Mouse (Mus musculus) midbrain, embryonic 15.5 days (tissue): ENCODE results near the gene Rorc. TPM values are rescaled to one million over a fixed set of nuclear protein-coding genes. Genes with fewer than 3 reads are reported as not detected.

Source experiments
- ATAC-seq: fragments of 200-750 bp; cut with Nextera tagmentation; replicated peaks from 2 replicates; pipeline ENCODE4 v1.8.0; 2017; ENCODE audit warnings: moderate TSS enrichment
- H3K27ac ChIP-seq: fragments of 300-500 bp; sonication (generic); 2 replicates; pipeline ENCODE4 v1.5.1; 2015; ENCODE audit warnings: mild to moderate bottlenecking, inconsistent platforms
- H3K27me3 ChIP-seq: fragments of 300-500 bp; sonication (generic); replicated peaks from 2 replicates; pipeline ENCODE4 v1.6.1; 2015; ENCODE audit warnings: inconsistent platforms
- H3K36me3 ChIP-seq: fragments of 300-500 bp; sonication (generic); replicated peaks from 2 replicates; pipeline ENCODE4 v1.6.1; 2015; ENCODE audit warnings: inconsistent platforms
- H3K4me1 ChIP-seq: fragments of 300-500 bp; sonication (generic); 2 replicates; pipeline ENCODE4 v1.6.1; 2015; ENCODE audit warnings: inconsistent platforms
- H3K4me2 ChIP-seq: fragments of 300-500 bp; sonication (generic); 2 replicates; pipeline ENCODE4 v1.6.1; 2015; ENCODE audit warnings: inconsistent platforms, mild to moderate bottlenecking, moderate library complexity
- H3K4me3 ChIP-seq: fragments of 300-500 bp; sonication (generic); 2 replicates; pipeline ENCODE4 v1.5.1; 2015; ENCODE audit warnings: mild to moderate bottlenecking, inconsistent platforms
- H3K9ac ChIP-seq: fragments of 300-500 bp; sonication (generic); 2 replicates; pipeline ENCODE4 v1.6.1; 2015; ENCODE audit warnings: mild to moderate bottlenecking, inconsistent platforms
- H3K9me3 ChIP-seq: fragments of 300-500 bp; sonication (generic); 2 replicates; pipeline ENCODE4 v1.6.1; 2016; ENCODE audit warnings: inconsistent platforms
- WGBS: fragments of 180-500 bp; shearing (Covaris S2); methylation state at CpG from one replicate; pipeline ENCODE4 v1.1.7; 2015; ENCODE audit warnings: mixed read lengths; 5-methylcytosine and 5-hydroxymethylcytosine counted together
- polyA plus RNA-seq: library from polyadenylated mRNA; unstranded; fragments of >200 nt; fragmentation: Nextera tagmentation; extraction: Ambion mirVana; gene quantifications from 2 replicates; pipeline ENCODE4 v1.2.1, GENCODE M21; 2015

The Rorc gene
- 0.23 and 0.39 TPM in 2 replicates for polyA plus RNA-seq

GRCm38 (mm10) chr3:94372641-94373040 is at the start of gene Rorc:
Gene Rorc, plus strand, starts transcription at chr3:94372794.
- H3K4me1 ChIP-seq = peaks cover 22% of the 10 kb centered on the region
- no peaks in the 10 kb centered on the region for H3K27me3 ChIP-seq
- peak within 1 kb of the TSS; percentile 42 for H3K4me2 ChIP-seq
- ATAC-seq = no peak
- H3K9me3 ChIP-seq = no peaks in the 10 kb centered on the region
- H3K4me3 ChIP-seq = 0 out of 2 replicates have a peak within 1 kb of the TSS, but pooled peaks have one; percentile 7
- no peak within 1 kb of the TSS for H3K9ac ChIP-seq
- H3K27ac ChIP-seq = no peak within 1 kb of the TSS
- H3K36me3 ChIP-seq = no peaks in the 10 kb centered on the region
- WGBS = 14% methylated on average over 5 of the region's 5 CpGs

GRCm38 (mm10) chr3:94328681-94329080 is 43.9 kb upstream of the Rorc start:
- no peaks in the 10 kb centered on the region for H3K9me3 ChIP-seq
- no peaks in the 10 kb centered on the region for H3K27me3 ChIP-seq
- H3K9ac ChIP-seq = no peak overlapping the region
- 71% methylated on average over 3 of the region's 3 CpGs for WGBS
- no peak for ATAC-seq
- no peak overlapping the region for H3K27ac ChIP-seq
- peaks cover 19% of the 10 kb centered on the region for H3K36me3 ChIP-seq
- no peak overlapping the region for H3K4me3 ChIP-seq
- no peak overlapping the region for H3K4me2 ChIP-seq
- no peaks in the 10 kb centered on the region for H3K4me1 ChIP-seq

- Histone ChIP-seq H3K27me3 (no peaks in the 10 kb centered on the region), H3K4me2 (no peak overlapping the region), H3K9ac (no peak overlapping the region), H3K36me3 (peaks cover 8% of the 10 kb centered on the region; the same call in 1 of the 2 replicates), H3K27ac (no peak overlapping the region), H3K4me3 (no peak overlapping the region), H3K4me1 (no peaks in the 10 kb centered on the region), H3K9me3 (no peaks in the 10 kb centered on the region)
- no peak for ATAC-seq
- 88% methylated on average over 4 of the region's 4 CpGs for WGBS
Observed at GRCm38 (mm10) chr3:94334442-94334841, 38.2 kb upstream of the Rorc start.

GRCm38 (mm10) chr3:94338522-94338921 is 34.1 kb upstream of the Rorc start:
- H3K4me3 ChIP-seq = no peak overlapping the region
- H3K4me1 ChIP-seq = peaks cover 3% of the 10 kb centered on the region; the same call in 1 of the 2 replicates
- no peak overlapping the region for H3K27ac ChIP-seq
- no peak for ATAC-seq
- H3K36me3 ChIP-seq = no peaks in the 10 kb centered on the region
- H3K9me3 ChIP-seq = no peaks in the 10 kb centered on the region
- H3K4me2 ChIP-seq = no peak overlapping the region
- 89% methylated on average over 3 of the region's 3 CpGs for whole genome bisulfite sequencing
- no peaks in the 10 kb centered on the region for H3K27me3 ChIP-seq
- H3K9ac ChIP-seq = no peak overlapping the region

GRCm38 (mm10) chr3:94341959-94342422 is 30.6 kb upstream of the Rorc start, which contains the start of gene Them5:
Gene Them5, plus strand, starts transcription at chr3:94342099.
- ATAC-seq = 0 out of 2 replicates have a peak, but pooled peaks have one; percentile 20
- no peaks in the 10 kb centered on the region for H3K27me3 ChIP-seq
- no peaks in the 10 kb centered on the region for H3K9me3 ChIP-seq
- 0 out of 2 replicates have a peak within 1 kb of the TSS, but pooled peaks have one; percentile 9 for H3K27ac ChIP-seq
- 58% methylated on average over 3 of the region's 3 CpGs for WGBS
- H3K9ac ChIP-seq = no peak within 1 kb of the TSS
- H3K4me2 ChIP-seq = no peak within 1 kb of the TSS
- H3K4me1 ChIP-seq = peaks cover 3% of the 10 kb centered on the region; the same call in 1 of the 2 replicates
- no peak within 1 kb of the TSS for H3K4me3 ChIP-seq
- no peaks in the 10 kb centered on the region for H3K36me3 ChIP-seq

GRCm38 (mm10) chr3:94342552-94342951 is 30.0 kb upstream of the Rorc start:
- 35% methylated on average over 1 of the region's 1 CpGs for WGBS

GRCm38 (mm10) chr3:94344182-94344581 is 28.4 kb upstream of the Rorc start:
- peaks cover 3% of the 10 kb centered on the region; the same call in 1 of the 2 replicates for H3K4me1 ChIP-seq
- H3K9ac ChIP-seq = no peak overlapping the region
- H3K27me3 ChIP-seq = no peaks in the 10 kb centered on the region
- WGBS = 95% methylated on average over 2 of the region's 2 CpGs
- no peak overlapping the region for H3K4me2 ChIP-seq
- no peak overlapping the region for H3K27ac ChIP-seq
- H3K4me3 ChIP-seq = no peak overlapping the region
- H3K9me3 ChIP-seq = no peaks in the 10 kb centered on the region
- ATAC-seq = no peak
- no peaks in the 10 kb centered on the region for H3K36me3 ChIP-seq

More at GRCm38 (mm10) chr3:94342552-94342951, 30.0 kb upstream of the Rorc start:
- ATAC-seq = peak; percentile 62; the same call in 1 of the 2 replicates
- no peak overlapping the region for H3K9ac ChIP-seq
- H3K4me1 ChIP-seq = peaks cover 3% of the 10 kb centered on the region; the same call in 1 of the 2 replicates
- no peaks in the 10 kb centered on the region for H3K9me3 ChIP-seq
- H3K27ac ChIP-seq = no peak overlapping the region
- no peak overlapping the region for H3K4me3 ChIP-seq
- no peaks in the 10 kb centered on the region for H3K27me3 ChIP-seq
- H3K4me2 ChIP-seq = no peak overlapping the region
- H3K36me3 ChIP-seq = no peaks in the 10 kb centered on the region

- WGBS = 59% methylated on average over 3 of the region's 3 CpGs
- no peak overlapping the region for H3K4me2 ChIP-seq
- no peak overlapping the region for H3K9ac ChIP-seq
- H3K27me3 ChIP-seq = no peaks in the 10 kb centered on the region
- H3K4me1 ChIP-seq = peaks cover 3% of the 10 kb centered on the region; the same call in 1 of the 2 replicates
- H3K36me3 ChIP-seq = no peaks in the 10 kb centered on the region
- no peak for ATAC-seq
- no peaks in the 10 kb centered on the region for H3K9me3 ChIP-seq
- no peak overlapping the region for H3K4me3 ChIP-seq
- H3K27ac ChIP-seq = no peak overlapping the region
Observed at GRCm38 (mm10) chr3:94344897-94345296, 27.7 kb upstream of the Rorc start.

- no peak for ATAC-seq
- no peak overlapping the region for H3K9ac ChIP-seq
- H3K27ac ChIP-seq = no peak overlapping the region
- no peaks in the 10 kb centered on the region for H3K27me3 ChIP-seq
- no peaks in the 10 kb centered on the region for H3K9me3 ChIP-seq
- no peak overlapping the region for H3K4me3 ChIP-seq
- H3K4me2 ChIP-seq = no peak overlapping the region
- 85% methylated on average over 2 of the region's 2 CpGs for WGBS
- no peaks in the 10 kb centered on the region for H3K36me3 ChIP-seq
- H3K4me1 ChIP-seq = no peaks in the 10 kb centered on the region
Observed at GRCm38 (mm10) chr3:94348146-94348545, 24.4 kb upstream of the Rorc start.

GRCm38 (mm10) chr3:94360812-94361211 is 11.8 kb upstream of the Rorc start:
- WGBS = 3% methylated on average over 1 of the region's 1 CpGs
- H3K36me3 ChIP-seq = no peaks in the 10 kb centered on the region
- peaks cover 12% of the 10 kb centered on the region; the same call in 1 of the 2 replicates for H3K4me1 ChIP-seq
- no peak overlapping the region for H3K4me3 ChIP-seq
- no peak overlapping the region for H3K27ac ChIP-seq
- H3K9ac ChIP-seq = no peak overlapping the region
- H3K4me2 ChIP-seq = no peak overlapping the region
- H3K9me3 ChIP-seq = no peaks in the 10 kb centered on the region
- 0 out of 2 replicates have a peak, but pooled peaks cover 3% of the 10 kb centered on the region for H3K27me3 ChIP-seq
- no peak for ATAC-seq

GRCm38 (mm10) chr3:94362138-94362537 is 10.5 kb upstream of the Rorc start, which contains the start of gene C2cd4d:
Gene C2cd4d, plus strand, starts transcription at chr3:94362438.
- no peaks in the 10 kb centered on the region for H3K9me3 ChIP-seq
- H3K36me3 ChIP-seq = no peaks in the 10 kb centered on the region
- H3K4me2 ChIP-seq = peak within 1 kb of the TSS; percentile 91
- H3K4me1 ChIP-seq = peaks cover 12% of the 10 kb centered on the region; the same call in 1 of the 2 replicates
- H3K27ac ChIP-seq = 0 out of 2 replicates have a peak within 1 kb of the TSS, but pooled peaks have one; percentile 69
- peak within 1 kb of the TSS; percentile 81 for H3K9ac ChIP-seq
- ATAC-seq = no peak
- peak within 1 kb of the TSS; percentile 57 for H3K4me3 ChIP-seq
- H3K27me3 ChIP-seq = peaks cover 7% of the 10 kb centered on the region; the same call in 1 of the 2 replicates
- WGBS = 27% methylated on average over 7 of the region's 7 CpGs

- Histone ChIP-seq H3K9ac (peak overlapping the region; percentile 81), H3K4me3 (peak overlapping the region; percentile 57), H3K9me3 (no peaks in the 10 kb centered on the region), H3K4me1 (peaks cover 12% of the 10 kb centered on the region; the same call in 1 of the 2 replicates), H3K27me3 (peaks cover 7% of the 10 kb centered on the region; the same call in 1 of the 2 replicates), H3K4me2 (peak overlapping the region; percentile 91), H3K36me3 (no peaks in the 10 kb centered on the region), H3K27ac (peak overlapping the region; percentile 69)
- ATAC-seq = peak; percentile 68
- 6% methylated on average over 97 of the region's 97 CpGs for WGBS
Observed at GRCm38 (mm10) chr3:94363291-94364153, 9.1 kb upstream of the Rorc start.
